Comparison of ENCODE assay signal across 14 mouse cellular contexts in genomic region chr5:98018162-98018561, GRCm38 (mm10). TPM values are rescaled to one million over a fixed set of nuclear protein-coding genes. Genes with fewer than 3 reads are reported as not detected.
A peak's percentile ranks its signal among the peaks of the same experiment; 100 is the strongest.
DNase-seq lines count a peak whose midpoint lies in the region; TF ChIP-seq lines count a peak whose summit lies in the region.
"Had no signal": no experiment of that assay in that cellular context is flagged by ENCODE, and none has a peak within 500 bp of the region (broad histone marks: within the 10 kb centered on the region; RNA-seq: fewer than 3 reads in every experiment).

No protein-coding gene starts in this region.

- no peaks in the 10 kb centered on the region for H3K79me2 ChIP-seq in MEL (ENCODE audit: control insufficient read depth, insufficient read depth, low read length, poor library complexity)
- peaks cover 5% of the 10 kb centered on the region; the same call in 1 of the 2 replicates for H3K79me2 ChIP-seq in macrophage (ENCODE audit: inconsistent target)

- peak overlapping the region; percentile 41 for H3K9ac ChIP-seq in MEL (ENCODE audit: control insufficient read depth, low read depth, low read length, poor library complexity, severe bottlenecking)
- H3K9ac ChIP-seq: intestine, embryonic 15.5 days had no signal

- intact Hi-C loops in gastrocnemius, adult 2 months (cut with DNase I) = no loop called here

- H3K9me3 ChIP-seq in MEL (replicated peaks; ENCODE audit: insufficient read depth, low read length) = no peaks in the 10 kb centered on the region
- H3K9me3 ChIP-seq: intestine, embryonic 15.5 days had no signal

- WGBS in macrophage (ENCODE audit: missing documents) = 0% methylated on average over 6 of the region's 6 CpGs

- H3K36me3 ChIP-seq in MEL (ENCODE audit: control insufficient read depth in 1 of 2, insufficient read depth in 2 of 2, low read length in 2 of 2) (peaks cover 0 to 13% of the 10 kb centered on the region in 2 experiments; a peak in 3 of 4 replicates), macrophage (ENCODE audit: inconsistent target) (no peaks in the 10 kb centered on the region)
- H3K36me3 ChIP-seq: intestine, embryonic 15.5 days had no signal

- no peaks in the 10 kb centered on the region for H3K27me3 ChIP-seq in MEL (ENCODE audit: control insufficient read depth in 1 of 2, insufficient read depth in 2 of 2, low read length in 2 of 2)
- H3K27me3 ChIP-seq: intestine, embryonic 15.5 days had no signal

- H3K27ac ChIP-seq in MEL (ENCODE audit: control insufficient read depth, low read depth, low read length) = peak overlapping the region; percentile 93
- peak overlapping the region; percentile 64 for H3K27ac ChIP-seq in macrophage
- H3K27ac ChIP-seq in gastrocnemius, adult 2 months = no peak overlapping the region
- H3K27ac ChIP-seq: intestine, embryonic 15.5 days had no signal

- peak; percentile 59 for DNase-seq in lung, postnatal 25 days (ENCODE audit: low spot score)
- DNase-seq in lung, adult 18-20 months = no peak
- DNase-seq in MEL (ENCODE audit: low read depth, low spot score) = peak; percentile 90
- peak; percentile 38 to 48 for DNase-seq in thymus, postnatal 10 days (ENCODE audit: low spot score in 2 of 2)
- no peak for DNase-seq in left cerebral cortex, adult 9 months (ENCODE audit: low spot score in 2 of 2)
- no peak for DNase-seq in gastrocnemius, adult 8-10 months (ENCODE audit: low spot score in 2 of 2)
- DNase-seq in gastrocnemius, adult 2 months = no peak
- DNase-seq: gastrocnemius, postnatal 25 days; lung, postnatal 14 days; right cerebral cortex, adult 18-20 months had no signal

- TF ChIP-seq POLR2A in MEL (IDR thresholded peaks at IDR 0.05; ENCODE audit: control insufficient read depth in 1 of 2, insufficient read depth in 1 of 2, low read depth in 1 of 2, low read length in 2 of 2, poor library complexity in 1 of 2) = peak in 1 of 2 experiments; percentile 52; a peak in 2 of 4 replicates

- TF ChIP-seq CTCF in MEL (IDR thresholded peaks at IDR 0.05 in 2 of 3, conservative IDR thresholded peaks at IDR 0.05 in 1 of 3; ENCODE audit: control insufficient read depth in 1 of 3, insufficient read depth in 1 of 3, low read depth in 2 of 3, low read length in 3 of 3, poor library complexity in 1 of 3, severe bottlenecking in 1 of 3) = no peak
- no peak for TF ChIP-seq CTCF in gastrocnemius, adult 2 months (IDR thresholded peaks at IDR 0.05)

- H3K4me3 ChIP-seq in MEL (ENCODE audit: control insufficient read depth in 1 of 2, insufficient read depth in 1 of 2, low read depth in 2 of 2, low read length in 2 of 2) (peak overlapping the region; percentile 30 to 32; a peak in 3 of 4 replicates), macrophage (ENCODE audit: inconsistent target) (no peak overlapping the region)
- no peak overlapping the region for H3K4me3 ChIP-seq in gastrocnemius, adult 2 months
- H3K4me3 ChIP-seq: erythroblast, embryonic 14.5 days; intestine, embryonic 15.5 days; myocyte had no signal

- no peak for TF ChIP-seq RAD21 in MEL (IDR thresholded peaks at IDR 0.05; ENCODE audit: low read depth, low read length)

- TF ChIP-seq EP300 in MEL (IDR thresholded peaks at IDR 0.05; ENCODE audit: low read depth in 1 of 2, low read length in 2 of 2) = peak; percentile 73 to 97

- H3K4me1 ChIP-seq in MEL (ENCODE audit: control insufficient read depth in 1 of 2, insufficient read depth in 2 of 2, low read length in 2 of 2) = peaks cover 9 to 10% of the 10 kb centered on the region in 2 experiments

TF ChIP-seq in MEL, 35 proteins besides CTCF, POLR2A, EP300 and RAD21:
- TF ChIP-seq ZNF384 (IDR thresholded peaks at IDR 0.05; ENCODE audit: low read depth, low read length) = no peak
- TF ChIP-seq JUND (IDR thresholded peaks at IDR 0.05; ENCODE audit: low read depth, low read length) = 0 out of 2 replicates have a peak, but pooled peaks have one; percentile 9
- no peak; the same call in 1 of the 2 replicates for TF ChIP-seq RCOR1 (IDR thresholded peaks at IDR 0.05; ENCODE audit: low read depth, low read length)
- TF ChIP-seq SIN3A (IDR thresholded peaks at IDR 0.05; ENCODE audit: low read length) = peak; percentile 84
- no peak for TF ChIP-seq MAX (IDR thresholded peaks at IDR 0.05; ENCODE audit: low read length)
- TF ChIP-seq TBP (IDR thresholded peaks at IDR 0.05; ENCODE audit: low read depth, low read length) = peak; percentile 75
- TF ChIP-seq SMC3 (IDR thresholded peaks at IDR 0.05; ENCODE audit: low read depth, low read length) = no peak
- TF ChIP-seq MYC (IDR thresholded peaks at IDR 0.05; ENCODE audit: low read depth, low read length) = peak; percentile 79; the same call in 1 of the 2 replicates
- peak; percentile 68 for TF ChIP-seq ELF1 (IDR thresholded peaks at IDR 0.05; ENCODE audit: low read depth, low read length)
- TF ChIP-seq ETS1 (IDR thresholded peaks at IDR 0.05; ENCODE audit: low read depth, low read length) = peak; percentile 84
- TF ChIP-seq GABPA (IDR thresholded peaks at IDR 0.05; ENCODE audit: low read depth, low read length) = no peak
- TF ChIP-seq POLR2AphosphoS2 (IDR thresholded peaks at IDR 0.05; ENCODE audit: low read length) = no peak
- TF ChIP-seq MXI1 (IDR thresholded peaks at IDR 0.05; ENCODE audit: low read depth, low read length) = no peak
- TF ChIP-seq NELFE (IDR thresholded peaks at IDR 0.05; ENCODE audit: low read depth, low read length) = no peak
- TF ChIP-seq POLR2AphosphoS5 (IDR thresholded peaks at IDR 0.05; ENCODE audit: borderline replicate concordance, low read depth, low read length) = no peak

RNA-seq across cellular contexts. Expression of gene Antxr2, which starts 12.7 kb away (rescaled TPM):
- total RNA-seq in MEL (2012; rRNA removed) = 3.6 and 4.3 TPM in 2 replicates
- polyA plus RNA-seq in MEL (2012; ENCODE audit: insufficient read depth in 1 of 2, insufficient read length in 2 of 2, low read depth in 1 of 2, low replicate concordance in 2 of 2, missing spikeins in 1 of 2) = 1 to 10 TPM in 1 of 2 experiments, not detected in 1; 5.0 TPM
- 100 to 1,000 TPM in 4 of 26 experiments, 10 to 100 TPM in 22; 10.5 to 159 (median 48.2) TPM for total RNA-seq in macrophage (2018; cell fraction: chromatin; rRNA removed)
- 10 to 100 TPM; 20.2 to 67.7 (median 39.9) TPM for total RNA-seq in macrophage (2018; cell fraction: cytosol; rRNA removed)
- total RNA-seq in macrophage (2018; cell fraction: nucleus; rRNA removed) = 10 to 100 TPM; 26.7 to 86.5 (median 42.8) TPM
- 32.9 to 50.1 TPM (median 44.9 TPM) in 3 replicates for polyA plus RNA-seq in macrophage (2018)
- 1 to 10 TPM; 4.5 to 8.2 (median 6.0) TPM for total RNA-seq in gastrocnemius, adult 8-10 months (2022)
- 10 to 100 TPM in 1 of 2 experiments, 1 to 10 TPM in 1; 8.1 to 12.1 TPM for total RNA-seq in gastrocnemius, adult 2 months (2021)

Comparison
In these comparisons a context has a peak if more than half of its experiments do, and no peak if none do; other contexts are left out.
1. DNase-seq: peak in lung, postnatal 25 days (single experiment), MEL (single experiment) and thymus, postnatal 10 days (2 of 2); none in lung, adult 18-20 months (0 of 2), left cerebral cortex, adult 9 months (0 of 2), gastrocnemius, adult 8-10 months (0 of 2) and gastrocnemius, adult 2 months (single experiment).
2. H3K4me3 ChIP-seq: peak in MEL (2 of 2); none in macrophage (single experiment) and gastrocnemius, adult 2 months (single experiment).